Mouse (Mus musculus): ENCODE results near the gene Hs3st1.

- TF ChIP-seq GATA1 (IDR thresholded peaks at IDR 0.05; ENCODE audit: low read length) = no peak
- TF ChIP-seq TAL1 (IDR thresholded peaks at IDR 0.05; ENCODE audit: low read length) = no peak
These were observed 16.5 kb upstream of the Hs3st1 start for GRCm38 (mm10) chr5:39771680-39772348.

All from erythroblast, embryonic 14.5 days (primary cell).